Mouse (Mus musculus): ENCODE measurements at regions not wholly inside any gene's neighbourhood (a gene's known extent, or its start where the extent isn't known, plus 50 kb on each side); places are given as distances from the start of the nearest gene placed in this dataset.

DNA sequence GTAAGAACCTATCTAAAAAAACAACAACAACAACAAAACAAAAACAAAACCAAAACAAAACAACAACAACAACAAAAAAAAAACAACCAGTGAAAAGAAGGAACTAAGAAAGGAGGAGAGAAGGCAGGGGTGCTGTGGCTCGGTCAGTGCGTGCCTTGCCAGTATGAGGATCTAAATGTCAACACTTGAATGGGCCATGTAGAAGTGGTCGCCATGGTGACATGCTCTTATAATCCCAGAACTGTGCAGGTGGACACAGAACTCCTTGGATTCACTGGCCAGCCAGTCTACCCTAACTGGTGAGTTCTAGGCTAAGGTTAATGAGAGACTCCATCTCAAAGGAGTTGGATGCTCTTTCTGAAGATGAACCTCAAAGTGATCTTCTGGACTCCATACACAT lies 267.7 kb downstream of the Zfp704 start:
- TF ChIP-seq SRF (IDR thresholded peaks at IDR 0.05; ENCODE audit: control insufficient read depth, insufficient read length, low read depth) (no peak), POLR2A (IDR thresholded peaks at IDR 0.05; ENCODE audit: insufficient read length, low read depth) (no peak), MAX (IDR thresholded peaks at IDR 0.05; ENCODE audit: low read depth) (no peak), USF1 (IDR thresholded peaks at IDR 0.05; ENCODE audit: low read depth) (no peak), CEBPB (IDR thresholded peaks at IDR 0.05; ENCODE audit: insufficient read depth, poor library complexity, severe bottlenecking) (no peak), TCF12 (IDR thresholded peaks at IDR 0.05; ENCODE audit: insufficient read depth, poor library complexity, severe bottlenecking) (no peak), E2F4 (IDR thresholded peaks at IDR 0.05; ENCODE audit: insufficient read depth) (no peak), MYOD1 (IDR thresholded peaks at IDR 0.05; ENCODE audit: control insufficient read depth in 1 of 3, insufficient read length in 2 of 3, low read depth in 2 of 3) (no peak)

All from myocyte (in vitro differentiated cells).